Mouse (Mus musculus) lung, postnatal 14 days (tissue): ENCODE measurements around the gene Tmem165.

ENCODE experiments used
- DNase-seq: peaks from one replicate; pipeline ENCODE4 v3.0.0; 2021

Gene Tmem165

DNA sequence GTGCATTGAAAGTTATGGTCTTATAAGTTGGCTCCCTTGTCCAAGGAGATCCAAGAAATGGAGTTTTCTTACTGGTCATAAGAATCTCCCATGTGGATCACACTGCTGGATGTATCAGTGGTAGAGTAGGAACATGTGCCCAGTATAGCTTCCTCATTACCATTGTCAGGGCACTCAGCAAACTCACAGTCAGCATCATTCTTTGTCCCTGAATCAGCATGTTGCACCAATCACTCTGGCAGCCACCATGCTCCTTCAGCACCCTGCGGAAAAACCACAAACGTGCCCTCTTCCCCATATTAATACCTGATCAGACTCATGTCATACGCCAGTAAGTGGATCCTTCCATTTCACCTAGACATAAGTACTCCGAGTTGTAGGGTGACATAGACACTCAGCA lies 8.6 kb upstream of the Tmem165 start:
- no peak for DNase-seq

DNA sequence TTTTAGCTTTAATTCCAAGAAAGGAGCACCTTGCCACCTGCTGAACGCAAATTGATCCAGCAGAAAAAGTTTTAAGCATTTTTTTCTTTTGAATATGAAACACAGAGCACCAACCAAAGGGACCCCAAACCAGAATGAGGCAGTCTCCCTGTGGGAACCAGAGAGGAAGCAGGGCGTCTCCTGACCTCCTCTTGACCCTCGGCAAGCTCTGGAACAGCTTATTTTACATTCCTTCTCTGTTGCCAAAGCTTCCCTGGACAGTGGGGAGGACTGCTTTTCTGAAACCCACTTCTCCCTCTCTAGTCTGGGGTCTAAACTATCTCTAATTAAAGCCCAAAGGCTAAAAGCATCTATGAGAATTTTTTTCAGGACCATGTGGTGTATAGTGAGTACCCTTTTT lies 7.3 kb upstream of the Tmem165 start:
- DNase-seq = no peak

DNA sequence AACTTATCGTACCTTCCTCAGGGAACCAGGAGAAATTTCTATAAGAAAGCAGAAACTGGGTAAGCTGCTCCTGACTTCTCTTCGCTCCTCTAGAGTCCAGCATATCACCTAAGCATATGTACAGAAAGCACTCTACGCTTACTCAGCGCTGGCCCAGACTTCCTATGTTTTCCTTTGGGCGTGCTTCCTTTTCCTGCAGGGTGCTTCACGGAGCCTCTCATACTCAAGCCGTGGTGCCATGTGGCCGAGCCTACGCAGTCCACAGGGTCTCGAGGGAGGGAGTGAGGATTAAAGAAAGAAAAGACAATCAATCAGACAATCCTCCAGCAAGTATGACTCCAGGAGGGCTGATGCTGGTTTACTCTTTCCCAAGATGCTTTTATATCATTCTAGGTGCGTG lies 6.8 kb upstream of the Tmem165 start:
- DNase-seq = no peak

DNA sequence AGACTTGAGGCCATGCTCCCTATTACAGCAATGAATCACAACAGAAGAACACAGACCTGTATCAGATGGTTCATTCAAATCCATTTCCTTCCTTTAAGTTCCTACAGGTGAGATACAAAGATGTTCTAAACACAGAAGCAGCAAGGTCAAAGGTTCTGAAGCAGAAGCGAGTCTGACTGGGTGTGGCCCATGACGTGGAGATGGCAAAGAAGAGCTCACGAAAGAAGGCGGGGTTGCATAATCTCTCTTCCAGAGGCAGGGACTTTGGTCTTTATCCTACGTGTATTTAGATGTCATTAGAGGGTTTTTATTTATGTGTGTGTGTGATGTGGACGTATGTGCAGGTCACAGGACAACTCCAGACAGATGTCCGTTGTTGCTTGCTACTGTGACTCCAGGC lies 6.0 kb upstream of the Tmem165 start:
- no peak for DNase-seq

DNA sequence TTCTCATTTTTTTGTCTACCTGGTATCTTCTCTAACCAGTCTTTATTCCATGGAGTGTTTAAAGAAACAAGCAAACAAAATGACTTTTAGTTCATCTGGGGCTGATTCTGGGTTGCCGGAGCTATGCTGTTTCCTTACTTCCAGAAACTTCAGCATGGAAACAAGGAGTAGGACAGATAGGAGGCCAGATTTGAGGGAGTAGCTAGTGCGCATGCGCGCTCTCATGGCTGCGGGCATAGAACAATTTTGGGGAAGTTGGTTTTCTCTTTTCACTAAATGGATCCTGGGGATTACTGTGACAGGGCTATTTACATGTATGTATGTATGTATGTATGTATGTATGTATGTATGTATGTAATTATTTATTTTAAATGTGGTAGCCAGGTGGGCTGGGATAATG lies 4.5 kb upstream of the Tmem165 start:
- DNase-seq = no peak

DNA sequence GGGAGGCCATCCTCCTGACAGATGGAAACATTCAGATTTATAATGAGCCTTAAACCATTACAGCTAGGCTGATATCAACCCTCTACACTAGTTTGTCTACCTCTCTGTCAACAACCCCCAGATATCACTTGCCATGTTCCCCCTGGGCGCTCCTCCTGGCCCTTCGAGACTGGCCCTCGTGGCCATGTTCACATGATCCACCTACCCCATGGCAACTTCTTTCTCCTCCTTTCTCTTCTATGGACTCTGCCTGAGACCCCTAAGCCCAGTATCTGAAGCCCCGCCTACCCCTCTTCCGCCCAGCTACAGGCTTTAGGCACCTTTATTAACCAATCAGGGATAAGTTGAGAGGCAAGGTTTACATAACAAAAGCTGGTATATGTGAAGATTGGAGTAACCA lies 3.9 kb upstream of the Tmem165 start:
- DNase-seq = no peak

DNA sequence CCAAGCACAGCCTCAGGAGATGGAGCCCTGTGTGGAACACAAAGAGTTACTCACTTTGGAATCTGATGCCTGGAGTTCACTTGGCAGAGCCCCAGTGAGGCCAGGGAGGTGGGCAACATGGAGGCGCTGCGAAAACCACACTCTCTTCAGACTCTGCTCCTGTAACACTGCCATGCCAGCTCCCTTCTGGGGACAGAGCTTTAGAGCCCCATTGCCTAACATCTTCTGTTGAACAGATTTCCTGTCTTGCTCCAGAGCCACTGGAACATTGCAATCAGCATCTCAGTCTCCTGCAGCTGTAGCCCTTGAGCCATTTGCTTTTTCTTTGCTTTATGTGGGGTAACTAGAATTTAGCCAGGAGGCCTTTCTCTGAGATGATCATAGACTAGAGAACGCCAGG lies 1.4 kb upstream of the Tmem165 start:
- no peak for DNase-seq

DNA sequence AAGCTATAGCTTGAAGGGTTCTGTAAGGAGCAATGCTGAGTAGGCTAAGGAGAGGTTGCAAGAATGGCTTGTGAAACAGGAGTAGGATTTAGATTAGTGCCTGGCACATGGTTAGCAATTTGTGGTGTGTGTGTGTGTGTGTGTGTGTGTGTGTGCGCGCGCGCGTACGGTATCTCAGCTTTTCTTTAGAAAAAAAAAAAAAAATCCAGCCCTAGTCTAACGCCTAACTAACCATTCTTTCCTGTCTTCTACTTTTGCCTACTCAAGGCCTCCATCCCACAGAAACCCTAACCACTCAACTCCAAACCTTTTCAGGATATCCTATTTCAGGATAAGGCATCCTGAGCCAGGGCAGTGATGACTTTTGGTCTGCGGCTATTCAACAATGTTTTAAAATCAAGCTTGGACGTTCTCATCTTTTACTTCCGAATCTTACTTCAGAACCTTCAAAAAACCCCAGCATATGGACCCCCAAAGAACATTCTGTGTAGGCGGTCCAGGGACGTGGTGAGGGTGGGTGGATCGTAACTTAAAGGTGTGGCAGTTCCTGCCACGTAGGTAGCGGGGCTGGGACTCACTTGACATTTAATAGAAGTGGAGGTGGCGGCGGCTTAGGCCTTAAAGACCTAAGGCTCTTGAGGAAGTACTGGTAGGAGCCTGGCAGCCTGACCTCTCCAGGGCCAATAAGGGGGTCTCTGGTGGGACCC lies 484 bp upstream of the Tmem165 start:
- DNase-seq = no peak

DNA sequence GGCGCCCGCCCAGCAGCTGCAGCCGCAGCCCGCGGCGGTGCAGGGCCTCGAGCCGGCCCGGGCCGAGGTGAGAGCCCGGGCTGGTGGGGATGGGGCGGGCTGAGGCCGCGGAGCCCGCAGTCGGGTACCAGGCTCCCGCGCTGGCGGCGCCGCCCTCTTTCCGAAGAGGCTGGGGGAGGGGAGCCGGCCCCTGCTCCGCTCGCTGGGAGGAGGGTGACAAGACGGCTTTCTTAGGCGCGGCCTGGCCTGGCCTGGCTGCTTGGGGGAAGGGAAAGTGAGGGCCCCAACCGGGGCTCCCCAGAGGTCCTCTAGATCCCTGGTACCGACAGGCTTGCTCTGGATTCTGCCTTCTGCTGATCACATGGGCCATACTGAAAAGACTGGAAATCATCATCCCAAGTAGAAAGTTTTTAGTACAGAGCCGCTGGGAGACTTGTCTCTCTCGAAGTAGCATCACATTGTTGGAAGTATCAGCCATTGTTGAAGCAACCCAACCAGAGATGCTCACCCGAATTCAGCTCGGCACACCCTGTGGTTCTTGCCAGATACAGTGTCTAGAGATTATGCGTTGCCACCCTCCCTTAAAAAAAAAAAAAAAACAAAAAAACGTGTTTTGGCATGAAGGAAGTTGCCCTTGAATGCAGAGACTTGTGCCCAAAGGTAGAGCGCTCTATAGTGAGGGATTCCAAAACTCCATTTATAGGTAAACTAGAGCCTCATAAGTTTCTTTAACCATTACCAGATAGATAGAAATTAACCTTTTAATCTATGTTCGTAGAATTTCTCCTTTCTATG lies 803 bp downstream of the Tmem165 start:
- peak; percentile 79 for DNase-seq

DNA sequence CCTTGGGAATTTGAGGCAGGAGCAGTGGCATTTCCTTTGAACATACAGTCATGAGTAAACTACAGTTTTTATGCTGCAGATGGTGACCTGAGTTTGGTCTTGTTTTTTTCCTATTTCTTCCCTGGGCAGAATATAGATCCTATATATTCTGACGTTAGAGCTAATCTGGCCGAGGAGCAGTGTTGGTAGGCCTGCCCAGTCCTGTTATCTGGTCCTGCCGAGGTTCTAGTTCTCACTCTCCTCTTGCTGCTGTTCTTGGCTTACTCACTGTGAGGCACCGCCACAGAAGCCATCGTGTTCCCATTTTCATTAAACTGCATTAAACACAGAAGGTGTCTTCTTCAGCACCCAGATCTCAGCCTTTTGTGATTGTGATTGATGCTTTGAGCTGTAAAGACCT lies 4.2 kb downstream of the Tmem165 start:
- DNase-seq = no peak

DNA sequence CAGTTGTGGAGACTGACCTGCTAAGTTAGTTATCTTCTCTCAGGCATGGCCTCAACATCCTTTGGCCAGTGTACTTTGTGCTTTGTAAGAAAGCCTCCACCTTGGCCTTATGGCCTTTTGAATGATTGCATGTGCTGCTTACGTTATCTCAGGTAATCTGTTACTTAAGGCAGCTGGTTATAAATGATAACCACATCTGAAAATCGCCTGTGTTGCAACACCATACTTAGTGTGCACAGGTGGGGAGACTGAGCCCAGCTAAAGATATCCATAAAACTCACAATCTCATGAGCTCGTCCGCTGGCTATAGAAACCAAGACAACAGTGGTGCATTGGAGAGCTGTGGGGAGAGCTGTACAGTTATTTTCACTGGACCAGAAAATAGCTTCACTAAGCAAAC lies 6.9 kb downstream of the Tmem165 start:
- no peak for DNase-seq

DNA sequence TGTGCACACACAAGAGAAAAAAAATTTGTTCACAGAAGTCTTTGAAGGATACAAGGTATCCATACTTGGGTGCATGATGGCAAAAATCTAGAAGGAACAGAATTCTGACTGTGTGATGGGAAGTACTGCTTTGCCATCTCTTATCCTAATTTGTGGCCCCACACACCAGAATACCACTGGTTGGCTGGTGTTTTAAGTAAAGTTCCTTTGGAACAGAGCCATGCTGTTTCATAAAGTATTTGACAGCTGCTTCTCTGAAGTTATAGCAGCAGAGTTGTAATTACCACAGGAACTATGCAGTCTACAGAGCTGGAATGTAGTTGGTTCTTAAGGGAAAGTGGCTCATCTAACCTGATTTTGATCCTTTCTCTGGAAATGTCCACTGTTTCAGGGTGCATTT lies 9.4 kb downstream of the Tmem165 start:
- DNase-seq = no peak

DNA sequence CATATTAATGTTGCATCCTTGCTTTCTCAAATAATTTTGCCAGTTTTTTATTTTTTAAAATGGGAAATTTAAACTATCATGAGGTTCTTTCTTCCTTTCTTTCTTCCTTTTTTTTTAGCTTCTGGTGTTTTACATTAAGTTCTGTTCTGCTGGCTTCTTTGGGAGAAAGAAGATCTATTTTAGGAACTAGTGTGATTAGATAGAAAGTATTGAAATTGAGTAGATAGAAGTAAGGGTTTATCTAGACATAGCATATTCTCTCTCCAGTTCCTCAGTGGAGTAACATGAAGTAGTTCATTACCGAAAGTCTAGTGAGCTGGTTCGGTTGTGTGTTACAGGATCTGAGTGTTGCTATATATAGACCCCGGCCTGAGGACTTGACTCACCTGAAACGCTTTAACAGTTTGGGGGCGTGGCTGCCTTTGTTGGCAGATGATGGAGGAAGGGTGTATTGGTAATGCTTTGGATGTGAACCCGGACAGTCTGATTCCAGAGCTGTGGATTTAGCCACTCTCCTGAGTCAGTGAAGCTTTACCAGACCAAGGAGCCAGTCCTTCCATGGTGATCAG lies 10.8 kb downstream of the Tmem165 start:
- DNase-seq = no peak

DNA sequence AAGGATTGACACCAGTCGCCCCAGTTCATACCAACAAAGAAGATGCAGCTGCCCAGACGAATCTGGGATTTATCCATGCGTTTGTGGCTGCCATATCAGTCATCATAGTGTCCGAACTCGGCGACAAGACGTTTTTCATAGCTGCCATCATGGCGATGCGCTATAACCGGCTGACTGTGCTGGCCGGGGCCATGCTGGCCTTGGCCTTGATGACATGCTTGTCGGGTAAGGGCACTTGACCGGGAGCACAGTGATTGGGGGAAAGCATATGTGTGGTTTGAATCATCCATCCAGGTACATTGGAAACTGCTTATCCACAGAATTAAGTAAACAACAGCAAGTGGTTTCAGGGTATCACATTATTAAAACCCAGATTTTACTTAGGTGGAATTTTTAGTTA lies 15.7 kb downstream of the Tmem165 start:
- DNase-seq = no peak

DNA sequence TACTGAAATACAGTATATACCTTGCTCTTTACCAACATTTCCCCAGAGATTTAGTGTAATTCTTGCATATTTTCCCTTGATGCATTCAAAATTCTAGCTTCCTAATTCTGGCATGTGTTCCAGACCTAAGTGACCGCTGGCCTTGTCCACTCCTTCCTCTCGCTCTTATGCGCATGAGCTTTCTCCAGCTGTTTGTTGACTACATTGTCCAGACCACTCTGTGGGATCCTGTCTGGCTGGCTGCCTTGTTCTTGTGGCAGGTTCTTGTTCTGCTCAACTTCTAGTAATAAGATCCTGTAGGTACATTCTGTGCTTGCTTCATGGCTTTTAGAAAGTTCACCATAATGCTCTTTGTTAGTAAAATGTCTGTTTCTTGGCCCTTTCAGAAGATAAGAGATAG lies 19.5 kb downstream of the Tmem165 start:
- DNase-seq = no peak

DNA sequence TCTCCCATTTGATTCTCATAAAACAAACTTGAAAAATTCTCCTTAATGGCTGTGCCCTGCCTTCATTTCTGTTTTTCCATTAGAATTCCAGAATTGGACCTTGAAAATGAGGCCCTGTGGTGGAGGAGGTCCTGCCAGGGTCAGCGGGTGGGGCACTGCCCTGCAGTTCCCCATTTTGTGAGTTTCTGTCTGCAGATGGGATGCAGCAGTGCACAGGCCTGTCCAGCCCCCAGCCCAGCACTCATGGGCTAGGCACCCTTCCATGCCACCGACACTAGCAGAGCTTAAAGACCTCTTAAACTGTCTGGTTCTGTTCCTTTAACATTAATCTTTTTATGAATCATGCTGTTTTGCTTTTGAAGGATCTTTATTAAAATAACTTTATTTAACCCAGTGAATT lies 22.2 kb downstream of the Tmem165 start:
- DNase-seq = no peak

DNA sequence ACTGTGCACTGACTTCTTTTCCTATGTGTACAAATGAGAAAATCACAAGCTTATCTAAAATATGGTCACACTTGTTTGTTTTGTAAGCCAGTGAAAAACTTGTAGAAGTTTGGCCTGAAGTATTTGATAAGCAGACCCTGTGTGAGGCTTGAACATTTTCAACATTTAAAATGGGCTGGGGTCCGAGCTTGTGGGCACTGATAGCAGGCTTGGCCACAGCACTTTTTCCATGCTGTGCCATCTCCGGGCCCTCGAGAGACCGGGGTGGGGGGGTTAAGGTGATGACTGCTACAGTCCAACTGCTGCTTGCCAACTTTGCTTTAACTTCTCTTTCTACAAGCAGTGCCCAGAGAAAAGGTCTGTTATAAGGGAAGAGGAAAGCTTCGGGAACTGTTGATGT lies 24.4 kb downstream of the Tmem165 start:
- DNase-seq = no peak

DNA sequence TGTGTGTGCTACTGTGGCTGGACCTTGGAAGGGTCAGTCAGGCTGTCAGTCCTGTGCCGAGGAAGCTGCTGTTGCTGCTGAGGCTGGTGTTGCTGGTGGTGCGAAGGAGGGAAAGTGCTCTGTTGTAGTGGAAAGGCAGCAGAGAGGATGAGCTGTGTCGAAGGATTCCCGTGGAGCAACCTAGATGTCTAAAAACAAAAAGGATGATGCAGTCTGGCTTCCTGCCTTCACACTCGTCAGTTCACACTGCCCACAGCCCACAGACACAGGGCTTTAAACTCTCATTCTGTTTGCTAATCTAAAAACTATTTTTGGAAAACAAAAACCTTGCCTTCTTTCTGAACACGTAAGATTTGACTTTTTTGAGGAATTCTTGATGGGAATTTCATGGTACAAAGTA lies 33.0 kb downstream of the Tmem165 start:
- DNase-seq = no peak

DNA sequence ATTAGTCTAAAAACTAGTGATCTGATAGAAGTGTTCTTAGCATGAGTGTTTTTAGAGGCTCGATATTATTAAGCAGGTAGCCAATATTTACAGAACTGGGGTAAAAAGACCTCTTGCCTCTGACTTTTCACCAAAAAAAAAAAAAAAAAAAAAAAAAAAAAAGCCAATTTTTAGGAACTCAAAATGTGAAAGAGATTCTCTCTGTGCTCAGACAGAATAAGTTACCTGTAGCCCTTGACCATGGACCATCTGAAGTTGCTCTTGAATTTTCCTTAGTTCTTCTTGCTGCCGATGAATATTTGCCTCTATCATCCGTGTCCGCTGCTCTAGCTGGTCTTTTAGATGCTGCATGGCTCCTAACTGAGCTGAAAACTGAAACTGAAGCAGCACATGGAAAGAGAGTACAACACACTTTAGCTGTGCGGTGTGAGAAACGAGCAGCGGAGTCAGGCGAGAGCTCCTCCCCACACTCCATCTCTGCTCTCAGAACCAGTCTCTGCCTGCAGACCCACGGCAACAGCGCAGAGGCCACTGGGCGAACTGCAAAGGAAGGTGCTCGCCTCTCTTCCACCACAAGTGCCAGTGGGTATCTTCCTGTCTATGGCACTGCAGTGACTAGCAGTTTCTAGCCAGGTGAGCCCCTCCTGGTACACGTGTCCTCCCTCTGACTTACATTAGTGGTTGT lies 47.6 kb downstream of the Tmem165 start:
- DNase-seq = no peak

DNA sequence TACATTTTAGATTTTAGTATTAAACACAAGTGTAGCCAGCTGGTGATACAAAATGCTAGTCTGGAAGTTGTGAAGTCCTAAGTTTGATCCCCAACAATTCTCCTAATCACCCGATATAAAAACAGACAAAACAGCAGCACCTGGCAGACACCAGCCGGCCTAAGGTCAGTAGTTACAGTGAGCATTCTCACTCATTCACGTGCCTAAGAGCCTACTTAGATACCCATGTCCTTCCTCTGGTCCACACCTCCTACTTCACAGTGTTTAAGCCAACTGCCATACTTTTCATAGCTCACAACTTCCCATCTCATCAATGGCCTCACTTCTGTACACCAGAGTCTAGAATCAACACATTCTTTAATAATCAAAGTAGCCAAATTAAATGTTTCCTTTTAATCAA lies 59.6 kb downstream of the Tmem165 start:
- no peak for DNase-seq

DNA sequence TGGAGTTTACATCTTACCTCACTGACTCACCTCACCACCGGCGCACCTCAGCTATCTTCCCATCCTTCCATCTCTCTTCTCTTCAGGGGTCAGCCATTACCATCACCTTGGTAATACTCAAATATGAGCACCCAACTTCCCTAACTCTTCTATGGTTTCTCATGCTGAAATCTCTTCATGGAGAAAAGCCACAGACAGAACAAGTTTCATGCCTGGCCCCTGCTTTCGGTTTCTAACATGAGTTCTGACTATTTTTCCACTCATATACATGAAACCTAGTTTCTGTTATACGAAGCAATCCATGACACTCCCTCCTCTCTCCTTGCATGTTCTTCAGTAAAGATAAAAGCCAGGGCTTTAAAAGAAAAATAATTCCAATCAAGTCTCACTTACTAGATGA lies 60.2 kb downstream of the Tmem165 start:
- no peak for DNase-seq

DNA sequence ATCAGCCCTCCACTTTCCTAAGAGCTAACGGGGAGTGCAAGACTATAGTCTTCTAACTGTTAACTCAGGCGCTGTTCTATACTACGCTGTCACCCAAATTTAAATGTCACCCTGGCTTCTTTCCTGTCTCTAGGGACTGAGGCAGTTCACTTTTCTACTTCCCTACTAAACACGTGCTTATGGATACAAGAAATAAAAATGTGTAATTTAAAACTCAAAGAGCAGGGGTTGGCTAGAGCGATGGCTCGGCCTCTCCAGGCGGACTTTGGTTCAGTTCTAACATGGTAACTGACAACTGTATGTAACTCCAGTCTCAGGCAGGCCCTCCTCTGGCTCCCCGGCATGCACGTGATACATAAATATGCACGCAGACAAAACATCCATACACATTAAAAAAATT lies 60.8 kb downstream of the Tmem165 start:
- DNase-seq = no peak

DNA sequence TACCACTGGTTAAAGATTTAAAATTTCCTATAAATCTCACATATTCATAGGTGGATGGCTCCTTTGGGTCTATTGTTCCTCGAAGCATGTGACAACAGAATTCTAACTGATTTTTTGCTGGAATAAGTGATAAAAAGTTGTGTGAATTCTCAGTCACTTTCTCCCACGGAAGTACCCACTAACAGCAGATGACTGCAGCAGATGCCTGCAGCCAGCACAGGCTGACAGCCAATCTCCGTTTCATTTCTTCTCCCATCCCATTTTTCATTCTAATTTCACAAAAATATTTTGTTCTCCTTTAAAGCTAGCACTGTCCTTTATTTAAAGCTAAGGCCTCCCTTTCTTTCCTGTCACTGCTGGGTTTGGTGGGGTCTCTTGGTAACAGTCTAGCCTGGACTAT lies 61.7 kb downstream of the Tmem165 start:
- no peak for DNase-seq

DNA sequence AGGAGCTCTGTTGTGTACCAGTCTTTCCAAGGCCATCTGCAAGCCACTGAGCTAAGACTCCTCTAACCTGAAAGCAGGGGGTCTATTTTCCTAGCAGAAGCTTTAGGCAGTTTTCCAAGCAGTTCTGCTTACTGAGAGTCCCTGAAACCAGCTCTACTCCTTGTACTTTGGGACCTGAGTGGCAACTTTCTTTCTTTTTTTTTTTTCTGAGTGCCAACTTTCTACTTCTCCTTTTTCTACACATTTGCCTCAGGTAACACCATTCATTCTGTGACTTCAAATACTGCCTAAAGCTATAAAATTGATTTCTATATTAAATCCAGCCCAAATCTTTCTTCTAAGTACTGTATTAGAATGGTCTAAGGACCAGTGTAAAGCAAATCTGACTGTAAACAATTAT lies 62.9 kb downstream of the Tmem165 start:
- DNase-seq = no peak
